Comparison of ENCODE assay signal across 29 mouse cellular contexts in genomic region chr19:11589205-11589604, GRCm38 (mm10). TPM values are rescaled to one million over a fixed set of nuclear protein-coding genes. Genes with fewer than 3 reads are reported as not detected.
DNase-seq lines count a peak whose midpoint lies in the region; ATAC-seq and TF ChIP-seq lines count a peak whose summit lies in the region.
"Had no signal": no experiment of that assay in that cellular context is flagged by ENCODE, and none has a peak within 500 bp of the region (broad histone marks: within the 10 kb centered on the region; RNA-seq: fewer than 3 reads in every experiment).

No protein-coding gene starts in this region.

- TF ChIP-seq EP300 in lung, postnatal 0 days (IDR thresholded peaks at IDR 0.05) = no peak

- H3K4me2 ChIP-seq in lung, postnatal 0 days (replicated peaks; ENCODE audit: low read depth, low read length) = no peak overlapping the region
- H3K4me2 ChIP-seq: heart, embryonic 15.5 days; lung, embryonic 14.5 days; midbrain, embryonic 11.5 days; neural tube, embryonic 15.5 days had no signal

- intact Hi-C loops in heart, postnatal 14 days (cut with DNase I) = no loop called here

- ATAC-seq in lung, postnatal 0 days = no peak
- ATAC-seq in megakaryocyte progenitor cell, adult 5-6 weeks (replicated peaks; ENCODE audit: poor library complexity) = peak; percentile 72
- ATAC-seq: forebrain, embryonic 14.5 days had no signal

- no peak for TF ChIP-seq CTCF in lung, postnatal 0 days (IDR thresholded peaks at IDR 0.05)

- DNase-seq in lung, postnatal 4 days = peak; percentile 38 to 47
- no peak for DNase-seq in lung, postnatal 0 days (ENCODE audit: low spot score)
- DNase-seq in CD8-positive naive resting alpha-beta T cell, adult 2 months (ENCODE audit: low read depth in 2 of 2, low spot score in 2 of 2) = peak; percentile 62 to 76
- DNase-seq in thymus, postnatal 14 days = peak; percentile 62
- no peak for DNase-seq in cerebellum, adult 18-20 months
- DNase-seq in frontal cortex, adult 2 months (ENCODE audit: extremely low spot score in 1 of 2, low spot score in 1 of 2) = no peak
- DNase-seq in heart, postnatal 14 days = no peak
- DNase-seq: adrenal gland, adult 8-10 months; cerebellum, adult 11 months; cerebellum, postnatal 36 days; heart, adult 18-20 months; kidney, adult 9 months; kidney, postnatal 4 days; left cerebral cortex, postnatal 4 days; lung, embryonic 14.5 days had no signal

- no peak overlapping the region for H3K9ac ChIP-seq in lung, postnatal 0 days (replicated peaks; ENCODE audit: low read depth)
- H3K9ac ChIP-seq: heart, embryonic 15.5 days; lung, embryonic 14.5 days; neural tube, embryonic 15.5 days had no signal

- no peak overlapping the region for H3K4me3 ChIP-seq in lung, postnatal 0 days (ENCODE audit: low read depth, low read length)
- H3K4me3 ChIP-seq: erythroblast, embryonic 14.5 days; heart, embryonic 15.5 days; hindbrain, embryonic 10.5 days; neural tube, embryonic 15.5 days had no signal

- 71% methylated on average over 4 of the region's 4 CpGs for WGBS in lung, postnatal 0 days

- H3K27me3 ChIP-seq in lung, postnatal 0 days (replicated peaks; ENCODE audit: insufficient read depth, low read length) = no peaks in the 10 kb centered on the region
- H3K27me3 ChIP-seq: heart, embryonic 15.5 days; neural tube, embryonic 15.5 days had no signal

- H3K36me3 ChIP-seq in lung, postnatal 0 days (ENCODE audit: insufficient read depth, low read length) = no peaks in the 10 kb centered on the region
- H3K36me3 ChIP-seq: heart, embryonic 15.5 days; hindbrain, embryonic 10.5 days; neural tube, embryonic 15.5 days had no signal

- no peaks in the 10 kb centered on the region for H3K9me3 ChIP-seq in lung, postnatal 0 days (ENCODE audit: low read length)
- H3K9me3 ChIP-seq: heart, embryonic 15.5 days; hindbrain, embryonic 10.5 days; neural tube, embryonic 15.5 days had no signal

- no peak overlapping the region for H3K27ac ChIP-seq in lung, postnatal 0 days (ENCODE audit: low read length)
- H3K27ac ChIP-seq: heart, embryonic 15.5 days; hindbrain, embryonic 10.5 days; neural tube, embryonic 15.5 days had no signal

- H3K4me1 ChIP-seq in lung, postnatal 0 days (ENCODE audit: insufficient read depth, low read depth, low read length) = no peaks in the 10 kb centered on the region
- H3K4me1 ChIP-seq: heart, embryonic 15.5 days; hindbrain, embryonic 10.5 days; neural tube, embryonic 15.5 days had no signal

RNA-seq across cellular contexts. Expression of gene Ms4a6d, which starts 15.4 kb away (rescaled TPM):
- 11.6 and 12.0 TPM in 2 replicates for polyA plus RNA-seq in lung, postnatal 0 days (2015; fragmentation: Nextera tagmentation; extraction: Ambion mirVana)
- total RNA-seq in megakaryocyte progenitor cell, adult 5-6 weeks (2015) = 5.1 and 5.9 TPM in 2 replicates
- 3.0 and 4.2 TPM in 2 replicates for total RNA-seq in megakaryocyte progenitor cell, adult 5-6 weeks (2017)
- polyA plus RNA-seq in frontal cortex, adult 2 months (2012; rRNA removed) = 1.2 and 2.0 TPM in 2 replicates
- total RNA-seq in heart, postnatal 14 days (2021) = 1 to 10 TPM; 3.6 to 5.0 TPM
- total RNA-seq: MEL had no signal
- polyA plus RNA-seq: C2C12; erythroblast, embryonic 14.5 days had no signal

RNA-seq across cellular contexts. Expression of gene Ms4a2, which starts 34.3 kb away (rescaled TPM):
- polyA plus RNA-seq in lung, postnatal 0 days (2015; fragmentation: Nextera tagmentation; extraction: Ambion mirVana) = 0.16 and 0.51 TPM in 2 replicates
- 18.2 and 21.8 TPM in 2 replicates for total RNA-seq in megakaryocyte progenitor cell, adult 5-6 weeks (2015)
- total RNA-seq in megakaryocyte progenitor cell, adult 5-6 weeks (2017) = 17.5 and 20.2 TPM in 2 replicates
- not detected in 2 replicates for polyA plus RNA-seq in frontal cortex, adult 2 months (2012; rRNA removed)
- total RNA-seq in heart, postnatal 14 days (2021) = not detected
- total RNA-seq: heart, adult 18-20 months; layer of hippocampus, postnatal 25 days; liver, adult 2 months had no signal
- polyA plus RNA-seq: C2C12; forebrain, embryonic 14.5 days; heart, embryonic 15.5 days; hindbrain, embryonic 10.5 days; liver, adult 2 months; midbrain, embryonic 11.5 days had no signal

RNA-seq across cellular contexts. Expression of gene Ms4a3, which starts 51.4 kb away (rescaled TPM):
- not detected in 2 replicates for polyA plus RNA-seq in lung, postnatal 0 days (2015; fragmentation: Nextera tagmentation; extraction: Ambion mirVana)
- 1,524 and 1,660 TPM in 2 replicates for total RNA-seq in megakaryocyte progenitor cell, adult 5-6 weeks (2015)
- 866 and 1,151 TPM in 2 replicates for total RNA-seq in megakaryocyte progenitor cell, adult 5-6 weeks (2017)
- polyA plus RNA-seq in frontal cortex, adult 2 months (2012; rRNA removed) = not detected in 2 replicates
- total RNA-seq in heart, postnatal 14 days (2021) = not detected
- total RNA-seq: adrenal gland, adult 8-10 months; gastrocnemius, adult 18-20 months; heart, adult 18-20 months; layer of hippocampus, postnatal 25 days; left cerebral cortex, postnatal 4 days; liver, adult 2 months had no signal
- polyA plus RNA-seq: brain, embryonic 14.5 days; C2C12; erythroblast, embryonic 14.5 days; forebrain, embryonic 14.5 days; heart, embryonic 15.5 days; hindbrain, embryonic 10.5 days; intestine, embryonic 14.5 days; liver, adult 2 months; lung, embryonic 14.5 days had no signal

RNA-seq across cellular contexts. Expression of gene Ms4a4d, which starts 52.6 kb away (rescaled TPM):
- polyA plus RNA-seq in lung, postnatal 0 days (2015; fragmentation: Nextera tagmentation; extraction: Ambion mirVana) = 3.8 and 4.3 TPM in 2 replicates
- total RNA-seq in megakaryocyte progenitor cell, adult 5-6 weeks (2015) = not detected in 2 replicates
- not detected in 2 replicates for total RNA-seq in megakaryocyte progenitor cell, adult 5-6 weeks (2017)
- not detected in 2 replicates for polyA plus RNA-seq in frontal cortex, adult 2 months (2012; rRNA removed)
- 1 to 10 TPM; 4.0 to 6.4 TPM for total RNA-seq in heart, postnatal 14 days (2021)
- total RNA-seq: layer of hippocampus, postnatal 25 days; left cerebral cortex, postnatal 4 days; MEL had no signal
- polyA plus RNA-seq: brain, embryonic 14.5 days; C2C12; erythroblast, embryonic 14.5 days; forebrain, embryonic 14.5 days; neural tube, embryonic 15.5 days had no signal

Comparison
In these comparisons a context has a peak if more than half of its experiments do, and no peak if none do; other contexts are left out.
1. DNase-seq: peak in lung, postnatal 4 days (2 of 2), CD8-positive naive resting alpha-beta T cell, adult 2 months (2 of 2) and thymus, postnatal 14 days (single experiment); none in lung, postnatal 0 days (single experiment), cerebellum, adult 18-20 months (0 of 2), frontal cortex, adult 2 months (0 of 2) and heart, postnatal 14 days (0 of 2).
2. RNA of gene Ms4a2, which starts 34.3 kb away (total RNA-seq): 17.5 to 21.8 TPM in megakaryocyte progenitor cell, adult 5-6 weeks; not detected in heart, postnatal 14 days; every median in the first group is over 10 times any median in the second.
3. RNA of gene Ms4a3, which starts 51.4 kb away (total RNA-seq): 866 to 1,660 TPM in megakaryocyte progenitor cell, adult 5-6 weeks; not detected in heart, postnatal 14 days; every median in the first group is over 100 times any median in the second.